Mouse (Mus musculus): ENCODE measurements at regions not wholly inside any gene's neighbourhood (a gene's known extent, or its start where the extent isn't known, plus 50 kb on each side); places are given as distances from the start of the nearest gene placed in this dataset.

DNA sequence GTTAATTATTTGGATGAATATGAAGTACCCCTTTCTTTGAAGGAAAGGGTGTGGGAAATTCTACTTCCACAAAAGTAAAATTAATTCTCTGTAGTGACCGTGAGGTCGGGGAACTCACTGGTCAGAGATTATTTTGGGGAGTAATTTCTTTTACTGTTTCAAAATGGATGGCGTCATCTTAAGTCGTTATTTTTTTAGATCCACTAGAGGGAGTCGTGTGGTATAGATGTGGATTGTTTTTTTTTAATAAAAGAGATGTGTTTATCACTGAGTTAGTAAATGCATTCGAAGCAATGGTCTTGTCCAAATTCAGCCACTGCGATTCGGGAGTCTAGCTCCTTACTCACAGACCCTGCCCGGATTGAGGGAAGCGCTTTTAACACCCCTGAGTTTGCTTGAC lies 100.8 kb upstream of the Lsm14a start:
- DNase-seq = peak; percentile 9

DNA sequence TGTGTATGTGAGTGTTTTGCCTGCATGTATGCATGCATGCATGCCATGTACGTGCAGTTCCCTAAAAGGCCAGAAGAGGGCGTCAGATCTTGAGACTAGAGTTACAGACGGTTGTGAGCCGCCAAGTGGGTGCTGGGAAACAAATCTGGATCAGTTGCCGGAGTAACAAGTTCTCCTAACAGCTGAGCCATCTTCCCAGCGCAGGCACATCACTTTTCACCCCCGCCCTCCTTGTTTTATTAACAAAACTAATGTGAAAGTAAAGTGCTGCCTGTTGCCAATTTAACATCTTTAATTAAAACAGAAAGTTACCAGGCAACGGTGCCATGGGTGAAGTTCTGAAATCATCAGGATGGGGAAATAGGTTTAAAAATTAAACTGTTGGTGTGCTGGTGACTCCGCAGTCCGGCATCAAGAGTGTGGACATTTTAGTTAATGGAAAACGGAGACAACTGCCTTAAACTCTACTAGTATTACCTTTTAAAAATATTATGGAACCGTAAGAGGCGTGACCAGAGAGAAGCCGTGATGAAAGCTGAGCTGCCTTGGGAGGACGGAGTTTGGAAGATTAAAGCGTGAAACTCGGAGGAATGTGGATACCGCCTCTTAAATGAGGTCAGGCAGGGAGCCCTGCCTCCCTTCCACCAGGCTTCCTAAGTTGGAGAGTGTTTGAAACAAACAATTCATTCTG lies 91.9 kb upstream of the Lsm14a start:
- DNase-seq = peak; percentile 61

DNA sequence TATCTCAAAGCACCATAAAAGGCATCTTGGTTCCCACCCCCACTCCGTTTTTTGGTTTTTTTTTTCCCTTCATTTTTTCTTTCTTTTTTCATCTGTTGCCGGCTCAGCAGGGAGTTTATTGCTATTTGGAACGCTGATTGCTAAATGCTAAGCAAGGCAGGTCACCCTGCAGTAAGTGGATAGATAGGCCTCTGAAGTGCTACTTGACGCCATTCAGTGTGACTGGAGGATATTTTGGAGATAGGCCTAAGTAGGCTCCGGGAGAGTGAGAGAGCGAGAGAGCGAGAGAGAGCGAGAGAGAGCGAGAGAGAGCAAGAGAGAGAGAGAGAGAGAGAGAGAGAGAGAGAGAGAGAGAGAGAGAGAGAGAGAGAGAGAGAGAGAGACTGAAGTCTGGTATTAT lies 90.3 kb upstream of the Lsm14a start:
- DNase-seq = peak; percentile 48

DNA sequence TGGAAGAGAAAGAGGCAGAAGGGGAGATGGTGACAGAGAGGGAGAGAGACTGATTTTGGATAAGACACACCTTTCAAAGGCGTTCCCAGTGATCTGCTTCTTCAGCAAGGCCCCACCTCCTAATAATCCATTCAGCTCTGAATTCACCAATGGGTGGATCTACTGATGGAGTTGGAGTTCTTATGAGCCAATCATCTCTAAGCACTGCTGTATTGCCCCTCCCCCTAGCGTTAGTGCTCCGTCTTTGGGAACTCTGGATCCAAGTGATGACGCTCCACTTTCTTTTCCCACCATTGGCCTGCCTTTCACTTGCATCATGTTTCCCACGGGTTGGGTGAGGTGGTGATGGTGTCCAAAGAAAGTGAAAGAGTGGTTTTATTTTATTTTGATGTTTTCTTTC lies 87.7 kb upstream of the Lsm14a start:
- DNase-seq = no peak

DNA sequence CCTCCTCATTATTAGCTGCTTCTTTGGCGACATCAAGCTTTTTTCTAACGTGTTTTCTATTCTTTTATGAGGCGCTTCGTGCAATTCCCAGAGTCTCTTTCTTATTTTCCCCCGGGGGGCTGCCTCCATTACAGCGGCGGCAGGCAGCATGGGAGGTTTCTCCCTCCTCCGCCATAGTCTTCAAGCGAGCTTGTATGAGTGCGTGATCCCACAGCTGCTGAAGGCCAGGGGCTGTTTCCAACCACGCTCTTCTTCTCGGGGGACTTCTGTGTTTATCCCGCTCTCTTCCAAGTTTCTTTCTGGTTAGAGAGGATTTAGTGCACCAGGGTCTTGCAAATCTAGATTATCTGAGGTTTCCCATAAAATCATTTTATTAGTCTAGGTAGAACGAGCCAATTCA lies 77.9 kb upstream of the Lsm14a start:
- no peak for DNase-seq

DNA sequence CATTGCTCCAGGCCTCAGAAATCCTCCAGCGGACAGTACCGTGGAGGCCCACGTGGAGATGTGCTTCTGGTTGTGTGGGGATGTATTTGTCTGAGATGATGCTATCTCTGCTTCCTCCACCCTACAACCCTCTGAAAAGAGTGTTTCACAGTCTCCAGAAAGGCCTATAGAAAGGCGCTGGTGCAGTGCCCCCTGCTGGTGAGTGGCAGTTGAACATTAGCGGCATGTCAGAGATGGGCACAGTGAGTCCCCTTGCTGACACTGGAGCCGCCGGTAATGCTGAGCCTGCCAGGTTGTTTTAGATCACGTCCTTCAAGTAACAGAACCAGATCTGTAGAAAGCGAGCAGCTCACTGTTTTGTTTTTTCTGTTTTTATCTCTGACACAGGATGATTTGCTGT lies 69.0 kb upstream of the Lsm14a start:
- peak; percentile 36 for DNase-seq

DNA sequence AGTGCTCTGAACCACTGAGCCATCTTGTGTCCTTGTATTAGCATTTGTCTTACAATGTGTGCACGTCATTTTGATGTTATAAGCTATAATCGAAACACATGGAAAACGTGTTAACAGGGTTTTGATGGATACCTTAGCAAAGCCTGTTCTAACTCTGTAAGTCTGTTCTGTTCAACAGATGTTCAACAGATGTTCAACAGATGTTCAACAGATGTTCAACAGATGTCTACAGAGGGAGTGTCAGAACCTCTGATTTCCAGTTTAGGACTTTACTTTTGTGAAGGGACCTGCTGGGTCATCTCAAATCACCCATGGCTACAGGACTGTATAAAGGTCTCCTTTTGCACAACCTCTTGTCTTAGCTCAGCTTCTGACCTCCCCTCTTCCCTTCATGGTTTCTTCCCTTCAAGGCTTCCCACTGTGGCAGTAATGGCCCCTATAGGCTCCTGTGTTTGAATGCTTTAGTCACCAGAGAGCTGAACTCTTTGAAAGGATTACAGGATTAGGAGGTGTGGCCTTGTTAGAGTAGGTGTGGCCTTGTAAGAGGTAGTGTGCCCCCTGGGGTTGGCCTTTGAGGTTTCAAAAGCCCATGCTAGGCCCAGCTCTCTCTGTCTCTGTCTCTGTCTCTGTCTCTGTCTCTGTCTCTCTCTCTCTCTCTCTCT lies 66.8 kb upstream of the Lsm14a start:
- DNase-seq = peak; percentile 31

DNA sequence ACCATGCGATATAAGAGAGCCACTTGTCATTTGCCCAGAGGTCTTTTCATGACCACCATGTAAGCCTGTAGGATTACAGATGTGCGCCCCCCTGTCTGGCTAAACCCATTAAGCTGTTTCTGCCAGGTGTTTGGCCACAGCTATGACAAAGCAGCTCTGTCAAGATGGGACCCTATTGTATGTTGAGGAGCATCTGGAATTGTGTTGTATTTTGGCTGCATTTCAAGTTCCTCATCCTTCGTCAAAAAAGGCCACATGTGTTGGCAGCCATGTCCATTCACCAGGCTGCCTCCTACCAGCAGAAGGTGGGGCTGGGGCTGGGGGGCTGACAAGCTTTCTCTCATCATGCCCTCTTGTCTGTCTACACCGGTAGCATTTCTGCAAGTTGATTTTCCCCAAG lies 65.7 kb upstream of the Lsm14a start:
- no peak for DNase-seq

DNA sequence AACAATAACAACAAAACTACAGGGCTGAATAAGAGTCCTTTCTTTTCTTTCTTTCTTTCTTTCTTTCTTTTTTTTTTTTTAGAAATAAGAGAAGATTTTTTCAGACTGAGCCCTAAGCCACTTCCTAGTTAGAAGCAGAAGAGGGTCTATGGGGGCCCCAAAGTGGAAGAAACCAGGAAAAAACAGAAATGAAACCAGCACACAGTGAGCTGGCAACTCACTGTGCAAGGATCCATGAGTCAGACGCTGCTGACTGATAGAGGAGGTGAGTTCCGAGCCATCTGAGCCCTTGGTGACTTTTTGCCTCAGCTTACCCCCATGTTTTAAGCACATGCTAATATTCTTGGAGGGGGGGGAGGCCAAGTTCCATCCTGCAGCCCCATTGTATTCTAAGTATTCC lies 55.2 kb upstream of the Lsm14a start:
- DNase-seq = no peak

DNA sequence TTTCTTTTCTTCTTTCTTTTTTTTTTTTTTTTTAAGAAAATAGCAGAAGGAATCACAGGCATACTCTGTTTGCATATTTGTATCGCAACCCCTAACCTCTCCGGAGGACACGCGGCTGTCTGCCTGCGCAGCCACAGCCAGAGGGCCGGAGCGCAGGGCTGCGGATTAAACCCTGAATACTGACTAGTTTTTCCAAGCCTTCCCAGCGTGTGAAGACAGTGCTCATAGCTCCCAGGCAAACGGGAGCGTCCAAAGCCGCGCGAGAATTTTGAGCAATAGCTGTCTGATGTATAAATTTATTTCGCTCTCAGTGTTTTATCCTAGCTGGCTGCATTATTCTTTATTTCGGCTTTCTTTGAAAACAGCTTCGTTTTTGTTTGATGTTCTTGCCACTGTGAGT lies 51.1 kb upstream of the Lsm14a start:
- no peak for DNase-seq

Data from lung, postnatal 10 days (tissue).